Mouse (Mus musculus): ENCODE measurements around the gene Vmn1r203.

DNA sequence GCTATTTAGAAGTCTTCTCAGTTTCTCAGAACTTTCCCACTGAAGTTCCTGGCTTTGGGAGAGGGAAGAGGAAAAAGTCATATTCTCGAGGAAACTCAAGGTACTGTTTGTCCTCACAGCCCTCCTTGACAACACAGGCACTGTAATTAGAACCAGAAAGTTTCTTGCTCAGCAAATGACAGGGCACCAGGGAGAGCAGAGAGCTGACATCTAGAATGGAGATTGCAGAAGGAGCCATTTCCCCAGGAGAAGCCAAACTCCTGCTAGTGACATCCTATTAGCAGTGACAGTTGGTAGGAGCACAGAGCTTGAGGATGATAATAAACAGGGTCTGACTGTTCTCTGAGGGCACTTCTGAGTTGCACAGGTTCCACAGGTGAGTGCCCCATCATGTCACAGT is 46.3 kb upstream of the Vmn1r203 start, which contains the start of gene Vmn1r201:
- TF ChIP-seq POLR2A (IDR thresholded peaks at IDR 0.05; ENCODE audit: control insufficient read depth, low read depth, low read length) (no peak), CTCF (IDR thresholded peaks at IDR 0.05; ENCODE audit: control insufficient read depth, insufficient read depth, insufficient replicate concordance, low read depth, low read length) (no peak)
